Mouse (Mus musculus) liver, adult 2 months (tissue): ENCODE data around the gene Klhl8. TPM values are rescaled to one million over a fixed set of nuclear protein-coding genes. Genes with fewer than 3 reads are reported as not detected.

Experiments used
- DNase-seq: peaks from one replicate; pipeline ENCODE4 v3.0.0-alpha.2; 2011; ENCODE audit warnings: low read depth, low spot score; ENCODE audit errors: extremely low read depth
- H3K27ac ChIP-seq: fragments of 200-500 bp; replicated peaks from 2 replicates; pipeline ENCODE4 v1.5.1; 2012; ENCODE audit warnings: low read depth, mild to moderate bottlenecking, control low read depth, inconsistent platforms, low read length; ENCODE audit not compliant: insufficient read depth
- H3K27me3 ChIP-seq: fragments of 200-500 bp; 2 replicates; pipeline ENCODE4 v1.6.1; 2012; ENCODE audit warnings: mild to moderate bottlenecking, moderate library complexity, low read length, inconsistent platforms; ENCODE audit not compliant: control insufficient read depth, insufficient read depth
- H3K36me3 ChIP-seq: fragments of 200-500 bp; 2 replicates; pipeline ENCODE4 v1.6.1; 2012; ENCODE audit warnings: low read length, inconsistent platforms; ENCODE audit not compliant: control insufficient read depth, insufficient read depth
- H3K4me1 ChIP-seq: fragments of 200-500 bp; 2 replicates; pipeline ENCODE4 v1.6.1; 2011; ENCODE audit warnings: low read length; ENCODE audit not compliant: control insufficient read depth, insufficient read depth
- H3K4me3 ChIP-seq: fragments of 200-500 bp; 2 replicates; pipeline ENCODE4 v1.5.1; 2011; ENCODE audit warnings: low read depth, mild to moderate bottlenecking, control low read depth, low read length, moderate library complexity; ENCODE audit not compliant: insufficient read depth
- H3K79me2 ChIP-seq: fragments of 200-500 bp; 2 replicates; pipeline ENCODE4 v1.6.1; 2012; ENCODE audit warnings: inconsistent platforms, mild to moderate bottlenecking, low read length, moderate library complexity; ENCODE audit not compliant: control insufficient read depth, insufficient read depth
- H3K9ac ChIP-seq: fragments of 200-500 bp; 2 replicates; pipeline ENCODE4 v1.6.1; 2012; ENCODE audit warnings: low read depth, mild to moderate bottlenecking, control low read depth, inconsistent platforms, low read length
- CTCF ChIP-seq: fragments of 200-500 bp; IDR thresholded peaks from 2 replicates; pipeline ENCODE4 v1.5.1; 2011; ENCODE audit warnings: low read depth, low read length, control low read depth
- POLR2A ChIP-seq: fragments of 200-500 bp; IDR thresholded peaks from 2 replicates; pipeline ENCODE4 v1.6.1; 2011; ENCODE audit warnings: low read length, control low read depth; ENCODE audit not compliant: insufficient read depth; ENCODE audit errors: extremely low read depth
- WGBS: fragments of 180-500 bp; shearing (Covaris S2); methylation state at CpG from one replicate; pipeline ENCODE4 v1.1.7; 2018; 5-methylcytosine and 5-hydroxymethylcytosine counted together
- polyA plus RNA-seq: library from polyadenylated mRNA; depleted of rRNA; stranded (reverse); fragments of >200 nt; gene quantifications from 2 replicates; pipeline ENCODE4 v1.2.3, GENCODE M21; 2012
- total RNA-seq: library from RNA; depleted of rRNA; stranded (reverse); fragments of >200 nt; gene quantifications from 2 replicates; pipeline ENCODE4 v1.2.3, GENCODE M21; 2014

The Klhl8 gene
- total and polyA plus RNA-seq, 2 experiments = 1.3 to 2.6 TPM

- no peaks in the 10 kb centered on the region for H3K27me3 ChIP-seq
- no peak overlapping the region for H3K4me3 ChIP-seq
- H3K79me2 ChIP-seq = peaks cover 9% of the 10 kb centered on the region; the same call in 1 of the 2 replicates
- TF ChIP-seq CTCF = no peak
- no peak for TF ChIP-seq POLR2A
- H3K9ac ChIP-seq = no peak overlapping the region
- H3K36me3 ChIP-seq = no peaks in the 10 kb centered on the region
- H3K4me1 ChIP-seq = no peaks in the 10 kb centered on the region
- WGBS = 65% methylated on average over 1 of the region's 1 CpGs
- H3K27ac ChIP-seq = no peak overlapping the region
- DNase-seq = no peak
Observed at GRCm38 (mm10) chr5:103898310-103898709, 12.7 kb downstream of the Klhl8 start.

GRCm38 (mm10) chr5:103889766-103890165 is 21.3 kb downstream of the Klhl8 start:
- no peaks in the 10 kb centered on the region; the same call in 1 of the 2 replicates for H3K79me2 ChIP-seq
- DNase-seq = no peak
- 85% methylated on average over 15 of the region's 15 CpGs for WGBS
- H3K27ac ChIP-seq = no peak overlapping the region
- H3K4me1 ChIP-seq = no peaks in the 10 kb centered on the region
- TF ChIP-seq POLR2A = no peak
- TF ChIP-seq CTCF = no peak
- H3K27me3 ChIP-seq = no peaks in the 10 kb centered on the region
- H3K36me3 ChIP-seq = 0 out of 2 replicates have a peak, but pooled peaks cover 1% of the 10 kb centered on the region
- no peak overlapping the region for H3K9ac ChIP-seq
- no peak overlapping the region for H3K4me3 ChIP-seq

DNA sequence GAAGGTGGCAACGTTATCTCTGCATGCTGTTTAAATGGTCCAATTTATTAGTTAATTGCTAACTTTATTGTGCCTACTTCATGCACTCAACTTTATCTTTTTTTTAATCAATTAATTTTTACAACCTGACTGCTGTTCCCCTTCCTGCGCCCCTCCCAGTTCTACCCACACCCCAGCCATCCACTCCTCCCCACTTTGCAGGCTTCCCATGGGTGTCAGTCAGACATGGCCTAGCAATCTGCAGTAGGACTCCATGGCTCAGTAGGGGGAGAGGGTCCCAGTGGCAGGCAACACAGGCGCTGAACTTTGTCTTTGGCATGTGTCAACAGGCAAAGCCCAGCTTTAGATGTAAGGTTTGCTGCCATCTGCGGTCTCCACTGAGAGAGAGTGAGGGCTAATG is 47.3 kb downstream of the Klhl8 start:
- H3K79me2 ChIP-seq = no peaks in the 10 kb centered on the region
- H3K36me3 ChIP-seq = no peaks in the 10 kb centered on the region; the same call in 1 of the 2 replicates
- no peak overlapping the region for H3K9ac ChIP-seq
- H3K4me1 ChIP-seq = no peaks in the 10 kb centered on the region
- no peak overlapping the region for H3K4me3 ChIP-seq
- DNase-seq = no peak
- 91% methylated on average over 4 of the region's 4 CpGs for WGBS
- H3K27me3 ChIP-seq = no peaks in the 10 kb centered on the region
- no peak overlapping the region for H3K27ac ChIP-seq
- TF ChIP-seq CTCF (no peak), POLR2A (no peak)

DNA sequence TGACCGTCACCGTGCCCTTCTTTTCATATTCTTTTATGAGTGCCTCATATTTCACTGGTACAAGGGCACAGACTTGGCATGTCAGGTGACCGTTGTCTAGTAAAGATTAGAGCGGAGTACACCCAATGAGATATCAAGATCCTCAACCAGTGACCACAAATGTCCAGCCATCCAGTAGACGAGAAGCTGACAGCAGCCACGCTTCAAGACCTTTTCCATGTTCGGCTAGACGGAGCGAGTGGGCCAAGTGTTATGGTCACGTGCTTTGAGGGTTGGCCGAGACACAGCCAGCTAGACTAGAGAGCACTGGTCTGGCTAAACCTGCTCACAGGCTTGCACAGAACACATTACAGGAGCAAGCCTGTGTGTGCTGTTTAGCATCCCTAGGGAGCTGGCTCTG is 50.4 kb downstream of the Klhl8 start:
- Histone ChIP-seq H3K27ac (no peak overlapping the region), H3K4me1 (peaks cover 4% of the 10 kb centered on the region; the same call in 1 of the 2 replicates), H3K9ac (no peak overlapping the region), H3K36me3 (no peaks in the 10 kb centered on the region), H3K79me2 (no peaks in the 10 kb centered on the region), H3K4me3 (no peak overlapping the region), H3K27me3 (no peaks in the 10 kb centered on the region)
- no peak for TF ChIP-seq POLR2A
- no peak for TF ChIP-seq CTCF
- no peak for DNase-seq
- 98% methylated on average over 11 of the region's 11 CpGs for WGBS

DNA sequence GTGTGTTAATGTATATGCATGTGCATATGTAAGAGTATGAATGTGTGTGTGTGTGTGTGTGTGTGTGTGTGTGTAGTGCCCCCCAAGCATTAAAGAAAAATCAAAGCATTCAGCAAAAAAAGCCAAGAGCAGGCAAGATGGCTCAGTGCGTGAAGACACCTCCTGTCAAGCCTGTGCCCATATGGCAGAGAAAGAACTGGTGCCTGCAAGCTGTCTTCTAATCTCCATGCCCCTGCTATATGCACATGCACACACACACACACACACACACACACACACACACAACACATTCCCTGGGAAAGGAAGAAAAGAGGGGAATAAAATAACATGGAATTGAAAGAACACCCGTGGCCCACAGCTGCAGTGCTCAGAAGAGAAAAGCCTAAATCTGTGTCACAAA is 53.9 kb downstream of the Klhl8 start:
- peaks cover 4% of the 10 kb centered on the region; the same call in 1 of the 2 replicates for H3K4me1 ChIP-seq
- H3K9ac ChIP-seq = no peak overlapping the region
- H3K27me3 ChIP-seq = no peaks in the 10 kb centered on the region
- H3K27ac ChIP-seq = no peak overlapping the region
- H3K4me3 ChIP-seq = no peak overlapping the region
- 84% methylated on average over 2 of the region's 2 CpGs for WGBS
- TF ChIP-seq POLR2A = no peak
- TF ChIP-seq CTCF = no peak
- DNase-seq = no peak
- peaks cover 2% of the 10 kb centered on the region; the same call in 1 of the 2 replicates for H3K36me3 ChIP-seq
- no peaks in the 10 kb centered on the region for H3K79me2 ChIP-seq

DNA sequence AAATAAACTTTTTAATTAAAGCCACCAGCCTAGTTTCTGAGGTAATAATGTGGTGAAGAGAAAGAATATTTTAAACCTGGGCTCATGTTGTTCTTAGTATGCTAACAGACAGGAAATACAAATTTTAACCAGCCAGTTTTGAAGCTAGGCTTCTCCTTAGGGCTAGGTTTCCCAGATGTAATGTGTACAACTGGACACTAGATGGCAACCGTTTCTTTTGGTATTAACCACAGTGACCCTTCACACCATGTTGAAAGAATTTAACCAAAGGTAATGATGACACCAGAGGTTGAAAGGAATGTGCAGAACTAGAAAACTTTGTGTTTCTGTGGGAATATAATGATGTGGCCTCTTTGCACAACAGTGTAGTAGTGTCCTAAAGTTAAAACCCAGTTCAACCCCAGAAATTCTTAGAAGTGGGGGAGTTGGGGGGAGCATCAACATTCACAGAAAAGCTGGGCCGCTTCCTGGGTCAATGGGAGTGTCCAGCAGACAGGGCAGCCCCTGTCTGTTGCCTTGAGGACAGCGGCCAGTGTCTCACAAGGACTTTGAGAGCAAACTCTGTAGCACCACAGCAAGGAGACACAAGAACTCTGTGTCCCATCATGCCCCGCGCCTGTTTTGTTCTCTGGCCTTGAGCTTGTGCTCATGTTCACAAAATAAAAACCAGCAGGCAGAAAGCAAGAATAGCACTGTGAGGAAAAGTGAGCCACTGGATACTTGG is 54.6 kb downstream of the Klhl8 start:
- Histone ChIP-seq H3K9ac (no peak overlapping the region), H3K79me2 (no peaks in the 10 kb centered on the region), H3K27ac (0 out of 2 replicates have a peak overlapping the region, but pooled peaks have one; percentile 16), H3K36me3 (peaks cover 8% of the 10 kb centered on the region; the same call in 1 of the 2 replicates), H3K27me3 (no peaks in the 10 kb centered on the region), H3K4me3 (no peak overlapping the region), H3K4me1 (peaks cover 4% of the 10 kb centered on the region; the same call in 1 of the 2 replicates)
- no peak for TF ChIP-seq POLR2A
- TF ChIP-seq CTCF = 0 out of 2 replicates have a peak, but pooled peaks have one; percentile 21
- WGBS = 48% methylated on average over 5 of the region's 5 CpGs
- peak; percentile 70 for DNase-seq
